Mouse (Mus musculus): Measurements from ENCODE around the gene Baz2b. TPM values are rescaled to one million over a fixed set of nuclear protein-coding genes. Genes with fewer than 3 reads are reported as not detected.

Gene Baz2b
- polyA plus RNA-seq, 1 experiment from 2014 or later: 76.3 TPM

DNA sequence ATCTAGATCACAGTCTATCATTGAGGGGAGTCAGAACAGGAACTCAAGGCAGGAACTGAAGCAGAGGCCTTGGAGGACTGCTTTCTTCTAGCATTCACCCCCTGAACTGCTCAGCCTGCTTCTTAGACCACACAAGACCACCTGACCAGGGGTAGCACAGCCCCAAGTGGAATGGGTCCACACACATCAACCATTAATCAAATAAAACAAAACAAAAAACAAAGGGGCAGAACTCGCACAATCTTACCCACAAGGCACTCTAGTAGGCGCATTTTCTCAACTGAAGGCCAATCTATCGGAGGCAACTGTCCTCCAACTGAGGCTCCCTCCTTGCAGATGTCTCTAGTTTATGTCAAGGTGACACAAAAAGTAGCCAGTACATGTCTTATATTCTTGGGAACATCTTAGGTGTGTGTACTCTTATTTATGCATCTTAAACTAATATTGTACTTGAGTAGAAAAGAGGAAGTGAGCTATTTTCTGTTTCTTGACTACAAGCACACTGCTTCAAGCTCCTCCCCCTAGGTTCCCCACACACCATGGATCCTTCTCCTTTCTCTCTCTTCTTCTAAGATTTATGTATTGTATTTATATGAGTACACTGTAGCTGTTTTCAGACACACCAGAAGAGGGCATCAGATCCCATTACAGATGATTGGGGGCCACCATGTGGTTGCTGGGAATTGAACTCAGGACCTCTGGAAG, 189.9 kb downstream of the Baz2b start:
- H3K9ac ChIP-seq: no peak overlapping the region
- 96% methylated on average over 3 of the region's 3 CpGs for WGBS
- H3K4me1 ChIP-seq: peaks cover 3% of the 10 kb centered on the region; the same call in 1 of the 2 replicates
- H3K4me2 ChIP-seq (replicated peaks): no peak overlapping the region
- H3K27me3 ChIP-seq: no peaks in the 10 kb centered on the region
- ATAC-seq (ENCODE audit: insufficient number of reproducible peaks, insufficient read depth, low FRiP score, low TSS enrichment): no peak
- H3K36me3 ChIP-seq: no peaks in the 10 kb centered on the region
- H3K27ac ChIP-seq: no peak overlapping the region
- H3K4me3 ChIP-seq: no peak overlapping the region
- H3K9me3 ChIP-seq: no peaks in the 10 kb centered on the region

GRCm38 (mm10) chr2:60018875-60019501, 190.7 kb downstream of the Baz2b start:
- H3K4me1 ChIP-seq: peaks cover 3% of the 10 kb centered on the region; the same call in 1 of the 2 replicates
- 89% methylated on average over 10 of the region's 10 CpGs for WGBS
- ATAC-seq (ENCODE audit: insufficient number of reproducible peaks, insufficient read depth, low FRiP score, low TSS enrichment): no peak
- H3K4me2 ChIP-seq (replicated peaks): no peak overlapping the region
- no peaks in the 10 kb centered on the region for H3K36me3 ChIP-seq
- H3K27me3 ChIP-seq: no peaks in the 10 kb centered on the region
- no peak overlapping the region for H3K9ac ChIP-seq
- no peak overlapping the region for H3K4me3 ChIP-seq
- no peak overlapping the region for H3K27ac ChIP-seq
- no peaks in the 10 kb centered on the region for H3K9me3 ChIP-seq

DNA sequence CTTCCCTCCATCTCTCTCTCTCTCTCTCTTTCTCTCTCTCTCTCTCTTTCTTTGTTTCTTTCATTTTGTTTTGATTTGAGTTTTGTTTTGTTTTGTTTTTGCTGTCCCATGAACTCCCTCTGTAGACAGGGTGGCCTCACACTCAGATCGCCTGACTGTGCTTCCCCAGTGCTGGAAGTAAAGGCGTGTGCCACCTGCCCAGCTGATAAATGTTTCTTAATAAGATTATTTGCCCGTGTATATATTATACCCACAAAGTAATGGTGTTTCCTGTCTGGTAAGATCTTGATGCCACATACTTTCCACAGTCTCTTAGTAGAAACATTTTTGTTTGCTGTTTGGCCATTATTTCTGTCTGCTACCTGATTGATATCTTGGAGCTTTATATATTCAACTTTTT, 198.1 kb downstream of the Baz2b start:
- 90% methylated on average over 3 of the region's 3 CpGs for WGBS
- ATAC-seq (ENCODE audit: insufficient number of reproducible peaks, insufficient read depth, low FRiP score, low TSS enrichment): no peak
- H3K4me2 ChIP-seq (replicated peaks): no peak overlapping the region

GRCm38 (mm10) chr2:60003665-60004045, 206.0 kb downstream of the Baz2b start:
- Histone ChIP-seq H3K4me2 (replicated peaks) (no peak overlapping the region), H3K9me3 (no peaks in the 10 kb centered on the region), H3K27me3 (no peaks in the 10 kb centered on the region), H3K4me1 (no peaks in the 10 kb centered on the region), H3K4me3 (no peak overlapping the region), H3K27ac (no peak overlapping the region), H3K9ac (no peak overlapping the region), H3K36me3 (peaks cover 30% of the 10 kb centered on the region)
- no peak for ATAC-seq (ENCODE audit: insufficient number of reproducible peaks, insufficient read depth, low FRiP score, low TSS enrichment)
- WGBS: 90% methylated on average over 5 of the region's 5 CpGs

More for the DNA sequence above, 198.1 kb downstream of the Baz2b start:
- no peak overlapping the region for H3K9ac ChIP-seq
- H3K4me1 ChIP-seq: no peaks in the 10 kb centered on the region
- H3K9me3 ChIP-seq: no peaks in the 10 kb centered on the region
- H3K4me3 ChIP-seq: no peak overlapping the region
- no peaks in the 10 kb centered on the region for H3K36me3 ChIP-seq
- H3K27ac ChIP-seq: no peak overlapping the region
- H3K27me3 ChIP-seq: no peaks in the 10 kb centered on the region

DNA sequence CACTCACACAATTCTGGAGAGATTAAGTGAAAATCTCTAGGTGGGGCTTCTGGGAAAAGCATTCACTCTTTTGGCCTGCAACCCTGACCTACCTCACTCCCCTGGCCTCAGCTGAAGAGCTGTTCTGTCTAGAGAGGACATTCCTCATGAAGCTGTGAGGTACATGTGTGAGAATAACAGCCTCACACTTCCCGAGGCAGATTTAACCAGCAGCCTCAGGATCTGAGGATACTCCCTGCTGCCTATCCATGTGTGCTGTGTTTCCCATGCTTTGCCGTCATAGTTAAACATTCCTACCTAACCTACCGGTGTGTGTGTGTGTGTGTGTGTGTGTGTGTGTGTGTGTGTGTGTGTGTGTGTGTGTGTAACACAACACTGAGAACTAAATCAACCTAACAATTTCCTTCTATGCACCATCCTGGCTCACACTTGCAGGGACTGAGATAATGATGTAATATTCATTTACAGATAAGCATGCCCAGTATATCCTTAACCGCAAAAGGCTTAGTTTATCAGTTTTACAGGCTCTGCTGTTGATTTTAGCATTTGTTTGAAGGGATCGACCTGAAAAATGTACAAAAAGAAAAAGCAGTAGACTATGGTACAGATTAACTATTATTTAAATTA, 206.5 kb downstream of the Baz2b start:
- 84% methylated on average over 5 of the region's 5 CpGs for WGBS
- no peak overlapping the region for H3K9ac ChIP-seq
- H3K9me3 ChIP-seq: no peaks in the 10 kb centered on the region
- H3K4me2 ChIP-seq (replicated peaks): no peak overlapping the region
- peaks cover 33% of the 10 kb centered on the region for H3K36me3 ChIP-seq
- no peak overlapping the region for H3K4me3 ChIP-seq
- ATAC-seq (ENCODE audit: insufficient number of reproducible peaks, insufficient read depth, low FRiP score, low TSS enrichment): no peak
- no peak overlapping the region for H3K27ac ChIP-seq
- H3K27me3 ChIP-seq: no peaks in the 10 kb centered on the region
- no peaks in the 10 kb centered on the region for H3K4me1 ChIP-seq

DNA sequence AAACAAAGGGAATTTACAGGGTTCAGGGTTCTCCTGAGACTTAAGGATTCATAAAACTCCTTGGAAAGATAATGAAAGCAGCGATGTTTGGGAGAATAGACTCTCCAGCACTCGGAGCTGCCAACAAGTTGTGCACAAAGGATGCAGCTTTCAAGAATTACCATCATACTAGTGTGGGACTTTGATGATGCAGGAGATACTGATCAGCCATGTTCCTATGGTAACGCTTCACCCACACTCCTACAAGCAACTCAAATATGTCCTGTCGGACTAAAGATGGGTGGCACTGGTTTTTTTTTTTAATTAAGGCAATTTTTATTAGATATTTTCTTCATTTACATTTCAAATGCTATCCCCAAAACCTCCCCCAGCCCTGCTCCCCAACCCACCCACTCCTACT, 209.4 kb downstream of the Baz2b start:
- Histone ChIP-seq H3K4me3 (no peak overlapping the region), H3K27ac (no peak overlapping the region), H3K9ac (no peak overlapping the region), H3K9me3 (no peaks in the 10 kb centered on the region), H3K4me1 (no peaks in the 10 kb centered on the region), H3K36me3 (peaks cover 26% of the 10 kb centered on the region), H3K4me2 (replicated peaks) (no peak overlapping the region), H3K27me3 (no peaks in the 10 kb centered on the region)
- ATAC-seq (ENCODE audit: insufficient number of reproducible peaks, insufficient read depth, low FRiP score, low TSS enrichment): no peak
- 97% methylated on average over 4 of the region's 4 CpGs for whole genome bisulfite sequencing

- H3K9ac ChIP-seq: no peak overlapping the region
- H3K36me3 ChIP-seq: peaks cover 12% of the 10 kb centered on the region
- no peak for ATAC-seq (ENCODE audit: insufficient number of reproducible peaks, insufficient read depth, low FRiP score, low TSS enrichment)
- H3K27me3 ChIP-seq: no peaks in the 10 kb centered on the region
- peaks cover 14% of the 10 kb centered on the region for H3K4me1 ChIP-seq
- no peak overlapping the region for H3K4me3 ChIP-seq
- no peak overlapping the region for H3K4me2 ChIP-seq (replicated peaks)
- H3K9me3 ChIP-seq: no peaks in the 10 kb centered on the region
- H3K27ac ChIP-seq: no peak overlapping the region
- WGBS: 81% methylated on average over 7 of the region's 8 CpGs
Observed at GRCm38 (mm10) chr2:59997479-59998228, 212.0 kb downstream of the Baz2b start.

DNA sequence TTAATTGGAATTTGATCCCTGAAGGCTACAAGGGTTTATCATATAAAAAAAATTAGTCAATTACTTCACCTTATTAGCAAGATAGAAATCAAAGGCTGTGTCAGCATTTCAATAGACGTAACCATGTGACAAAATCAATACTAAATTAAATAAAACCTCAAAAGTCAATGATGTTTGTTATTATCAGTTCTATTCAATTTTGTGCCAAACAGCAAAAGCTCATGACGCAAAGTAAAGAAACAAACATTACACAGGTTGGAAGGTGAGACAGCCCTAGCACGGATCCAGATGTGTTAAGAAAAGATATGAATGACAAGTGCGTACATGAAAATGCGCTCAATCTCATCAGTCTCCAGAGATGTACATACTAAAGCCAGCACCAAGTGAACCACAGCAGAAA, 212.7 kb downstream of the Baz2b start:
- no peak overlapping the region for H3K27ac ChIP-seq
- H3K36me3 ChIP-seq: peaks cover 7% of the 10 kb centered on the region; the same call in 1 of the 2 replicates
- H3K4me2 ChIP-seq (replicated peaks): no peak overlapping the region
- 93% methylated on average over 5 of the region's 5 CpGs for WGBS
- H3K9ac ChIP-seq: no peak overlapping the region
- no peaks in the 10 kb centered on the region for H3K27me3 ChIP-seq
- H3K4me3 ChIP-seq: no peak overlapping the region
- H3K4me1 ChIP-seq: peaks cover 20% of the 10 kb centered on the region
- ATAC-seq (ENCODE audit: insufficient number of reproducible peaks, insufficient read depth, low FRiP score, low TSS enrichment): no peak
- H3K9me3 ChIP-seq: no peaks in the 10 kb centered on the region

DNA sequence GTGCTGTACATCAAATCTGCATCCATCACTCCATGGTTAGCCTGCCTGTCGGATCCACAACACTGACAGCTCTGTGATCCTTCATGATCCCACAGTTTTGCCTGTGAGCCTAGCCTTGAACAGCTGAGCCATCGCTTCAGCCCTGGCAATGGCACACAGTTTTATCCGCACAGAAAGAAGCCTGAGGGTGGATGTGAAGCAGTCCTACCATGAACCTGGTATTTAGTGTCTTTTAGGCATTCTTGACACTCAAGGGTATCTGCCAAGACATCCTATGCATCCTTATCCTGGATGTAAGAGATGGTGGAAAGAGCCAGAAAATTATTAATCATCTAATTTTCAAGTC, 216.5 kb downstream of the Baz2b start:
- H3K27ac ChIP-seq: peak overlapping the region; percentile 72; the same call in 1 of the 2 replicates
- no peak overlapping the region for H3K4me3 ChIP-seq
- 41% methylated on average over 3 of the region's 3 CpGs for WGBS
- H3K4me2 ChIP-seq (replicated peaks): peak overlapping the region; percentile 37
- no peak overlapping the region for H3K9ac ChIP-seq
- no peaks in the 10 kb centered on the region for H3K9me3 ChIP-seq
- H3K27me3 ChIP-seq: no peaks in the 10 kb centered on the region
- H3K4me1 ChIP-seq: peaks cover 31% of the 10 kb centered on the region
- ATAC-seq (ENCODE audit: insufficient number of reproducible peaks, insufficient read depth, low FRiP score, low TSS enrichment): no peak
- H3K36me3 ChIP-seq: no peaks in the 10 kb centered on the region

GRCm38 (mm10) chr2:59992488-59993189, 217.0 kb downstream of the Baz2b start:
- Histone ChIP-seq H3K36me3 (no peaks in the 10 kb centered on the region), H3K27ac (peak overlapping the region; percentile 72), H3K4me3 (0 out of 2 replicates have a peak overlapping the region, but pooled peaks have one; percentile 7), H3K27me3 (no peaks in the 10 kb centered on the region), H3K4me2 (replicated peaks) (peak overlapping the region; percentile 37), H3K9me3 (no peaks in the 10 kb centered on the region), H3K9ac (no peak overlapping the region), H3K4me1 (peaks cover 36% of the 10 kb centered on the region)
- WGBS: 20% methylated on average over 10 of the region's 10 CpGs
- ATAC-seq (ENCODE audit: insufficient number of reproducible peaks, insufficient read depth, low FRiP score, low TSS enrichment): no peak; the same call in 1 of the 2 replicates

DNA sequence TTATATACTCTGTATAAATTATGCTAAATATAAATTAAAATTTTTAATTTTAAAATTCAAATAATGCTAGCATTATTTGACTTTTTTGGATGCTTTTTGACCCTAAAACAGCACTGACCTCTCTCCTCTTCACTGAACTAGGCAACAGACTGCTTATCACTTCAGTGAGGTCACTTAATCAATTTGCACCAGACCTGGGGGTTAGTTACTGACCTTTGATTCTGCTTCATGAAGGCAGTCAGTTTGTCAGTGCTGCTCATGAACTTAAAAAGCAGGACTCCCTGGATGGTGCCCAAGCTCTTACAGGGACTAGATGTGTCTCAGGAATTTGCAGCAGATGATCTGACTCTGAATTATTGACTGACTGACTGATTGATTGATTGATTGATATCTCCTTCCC, 217.9 kb downstream of the Baz2b start:
- H3K9ac ChIP-seq: no peak overlapping the region
- no peaks in the 10 kb centered on the region for H3K9me3 ChIP-seq
- no peak for ATAC-seq (ENCODE audit: insufficient number of reproducible peaks, insufficient read depth, low FRiP score, low TSS enrichment)
- H3K27ac ChIP-seq: no peak overlapping the region
- no peak overlapping the region for H3K4me3 ChIP-seq
- no peaks in the 10 kb centered on the region for H3K27me3 ChIP-seq
- H3K4me1 ChIP-seq: peaks cover 39% of the 10 kb centered on the region
- no peaks in the 10 kb centered on the region for H3K36me3 ChIP-seq
- H3K4me2 ChIP-seq (replicated peaks): no peak overlapping the region
